ENCODE assay signal across 15 mouse cellular contexts in genomic region chr2:91955121-91955591, GRCm38 (mm10). TPM values are rescaled to one million over a fixed set of nuclear protein-coding genes. Genes with fewer than 3 reads are reported as not detected.
DNase-seq lines count a peak whose midpoint lies in the region; ATAC-seq and TF ChIP-seq lines count a peak whose summit lies in the region.
"Had no signal": no experiment of that assay in that cellular context is flagged by ENCODE, and none has a peak within 500 bp of the region (broad histone marks: within the 10 kb centered on the region; RNA-seq: fewer than 3 reads in every experiment).

No protein-coding gene starts in this region.

- no peak for TF ChIP-seq CTCF in layer of hippocampus, adult 2 months (conservative IDR thresholded peaks at IDR 0.05)

- H3K27me3 ChIP-seq in liver, embryonic 13.5 days: no peaks in the 10 kb centered on the region
- H3K27me3 ChIP-seq: embryonic facial prominence, embryonic 12.5 days; limb, embryonic 12.5 days had no signal

- intact Hi-C loops in gastrocnemius, postnatal 36 days (cut with DNase I): no loop called here

- 79% methylated on average over 4 of the region's 4 CpGs for WGBS in liver, embryonic 13.5 days (ENCODE audit: insufficient replicate concordance)

- peaks cover 6% of the 10 kb centered on the region for H3K36me3 ChIP-seq in liver, embryonic 13.5 days
- H3K36me3 ChIP-seq: embryonic facial prominence, embryonic 12.5 days had no signal

- no peak for ATAC-seq in liver, embryonic 13.5 days (ENCODE audit: low read depth)
- ATAC-seq: midbrain, embryonic 16.5 days had no signal

- H3K4me3 ChIP-seq in layer of hippocampus, adult 2 months: no peak overlapping the region
- H3K4me3 ChIP-seq in liver, embryonic 13.5 days (replicated peaks): no peak overlapping the region
- H3K4me3 ChIP-seq: embryonic facial prominence, embryonic 12.5 days; limb, embryonic 12.5 days had no signal

- peak; percentile 6 for DNase-seq in gastrocnemius, postnatal 25 days
- DNase-seq in gastrocnemius, postnatal 36 days: no peak
- DNase-seq in layer of hippocampus, adult 2 months (ENCODE audit: low spot score in 2 of 2): no peak
- DNase-seq in layer of hippocampus, adult 18-20 months (ENCODE audit: low spot score in 2 of 2): no peak
- DNase-seq in cerebellum, postnatal 14 days: peak; percentile 54 to 75
- no peak for DNase-seq in liver, embryonic 13.5 days
- DNase-seq in urinary bladder, postnatal 10 days (ENCODE audit: low spot score): no peak
- DNase-seq in Muller cell, postnatal 12 days (ENCODE audit: inconsistent ontology term): no peak
- DNase-seq: thymus, adult 2 months had no signal

- no peak overlapping the region for H3K4me2 ChIP-seq in liver, embryonic 13.5 days
- H3K4me2 ChIP-seq: embryonic facial prominence, embryonic 12.5 days; limb, embryonic 12.5 days had no signal

- peaks cover 98% of the 10 kb centered on the region for H3K4me1 ChIP-seq in liver, embryonic 13.5 days (replicated peaks)

- peak overlapping the region; percentile 89 for H3K27ac ChIP-seq in layer of hippocampus, adult 2 months
- H3K27ac ChIP-seq in liver, embryonic 13.5 days: peak overlapping the region; percentile 65
- H3K27ac ChIP-seq: embryonic facial prominence, embryonic 12.5 days; limb, embryonic 12.5 days had no signal

- peak overlapping the region; percentile 40; the same call in 1 of the 2 replicates for H3K9ac ChIP-seq in liver, embryonic 13.5 days
- H3K9ac ChIP-seq: embryonic facial prominence, embryonic 12.5 days; limb, embryonic 12.5 days had no signal

- no peaks in the 10 kb centered on the region for H3K9me3 ChIP-seq in liver, embryonic 13.5 days (replicated peaks)
- H3K9me3 ChIP-seq: embryonic facial prominence, embryonic 12.5 days; limb, embryonic 12.5 days had no signal

RNA-seq across cellular contexts. Expression of gene Gm9821, which starts 9.7 kb away (rescaled TPM):
- not detected for total RNA-seq in gastrocnemius, postnatal 25 days (2021)
- total RNA-seq in gastrocnemius, postnatal 36 days (2021): not detected
- total RNA-seq in layer of hippocampus, adult 2 months (2021): not detected
- not detected for total RNA-seq in layer of hippocampus, adult 18-20 months (2021)
- polyA plus RNA-seq in liver, embryonic 13.5 days (2015; fragmentation: Nextera tagmentation; extraction: Ambion mirVana): 0.80 and 0.89 TPM in 2 replicates
- total RNA-seq: adrenal gland, postnatal 4 days had no signal
- polyA plus RNA-seq: large intestine, adult 2 months; midbrain, embryonic 16.5 days had no signal

RNA-seq across cellular contexts. Expression of gene Dgkz, which starts 20.5 kb away (rescaled TPM):
- total RNA-seq in gastrocnemius, postnatal 25 days (2021): 10 to 100 TPM; 32.3 to 34.8 TPM
- 10 to 100 TPM; 28.1 to 35.5 TPM for total RNA-seq in gastrocnemius, postnatal 36 days (2021)
- total RNA-seq in layer of hippocampus, adult 2 months (2021): 100 to 1,000 TPM; 513 to 526 TPM
- total RNA-seq in layer of hippocampus, adult 18-20 months (2021): 100 to 1,000 TPM; 499 to 596 TPM
- polyA plus RNA-seq in liver, embryonic 13.5 days (2015; fragmentation: Nextera tagmentation; extraction: Ambion mirVana): 24.7 and 28.0 TPM in 2 replicates

RNA-seq across cellular contexts. Expression of gene Mdk, which starts 23.1 kb away (rescaled TPM):
- 1 to 10 TPM; 3.3 to 3.4 TPM for total RNA-seq in gastrocnemius, postnatal 25 days (2021)
- total RNA-seq in gastrocnemius, postnatal 36 days (2021): 1 to 10 TPM; 1.4 to 4.3 TPM
- total RNA-seq in layer of hippocampus, adult 2 months (2021): 10 to 100 TPM; 25.3 to 31.9 TPM
- total RNA-seq in layer of hippocampus, adult 18-20 months (2021): 10 to 100 TPM; 23.9 to 25.5 TPM
- polyA plus RNA-seq in liver, embryonic 13.5 days (2015; fragmentation: Nextera tagmentation; extraction: Ambion mirVana): 50.1 and 52.2 TPM in 2 replicates

RNA-seq across cellular contexts. Expression of gene Chrm4, which starts 28.1 kb away (rescaled TPM):
- not detected for total RNA-seq in gastrocnemius, postnatal 25 days (2021)
- total RNA-seq in gastrocnemius, postnatal 36 days (2021): not detected
- 10 to 100 TPM; 22.1 to 26.0 TPM for total RNA-seq in layer of hippocampus, adult 2 months (2021)
- 10 to 100 TPM; 32.0 to 32.6 TPM for total RNA-seq in layer of hippocampus, adult 18-20 months (2021)
- 0.07 and 0.09 TPM in 2 replicates for polyA plus RNA-seq in liver, embryonic 13.5 days (2015; fragmentation: Nextera tagmentation; extraction: Ambion mirVana)
- total RNA-seq: neutrophil, adult 5-6 weeks had no signal

Comparison
In these comparisons a context has a peak if more than half of its experiments do, and no peak if none do; other contexts are left out.
1. DNase-seq: peak in gastrocnemius, postnatal 25 days (single experiment) and cerebellum, postnatal 14 days (2 of 2); none in gastrocnemius, postnatal 36 days (0 of 2), layer of hippocampus, adult 2 months (0 of 2), layer of hippocampus, adult 18-20 months (0 of 2), liver, embryonic 13.5 days (single experiment), urinary bladder, postnatal 10 days (single experiment) and Muller cell, postnatal 12 days (single experiment).
2. RNA of gene Dgkz, which starts 20.5 kb away (total RNA-seq): 499 to 596 TPM in layer of hippocampus, adult 18-20 months and 513 to 526 TPM in layer of hippocampus, adult 2 months; 28.1 to 35.5 TPM in gastrocnemius, postnatal 36 days and 32.3 to 34.8 TPM in gastrocnemius, postnatal 25 days; every median in the first group is over 10 times any median in the second.
3. RNA of gene Mdk, which starts 23.1 kb away (total RNA-seq): 25.3 to 31.9 TPM in layer of hippocampus, adult 2 months and 23.9 to 25.5 TPM in layer of hippocampus, adult 18-20 months; 1.4 to 4.3 TPM in gastrocnemius, postnatal 36 days and 3.3 to 3.4 TPM in gastrocnemius, postnatal 25 days; every median in the first group is over 4 times any median in the second.